Mouse (Mus musculus) hindlimb bud, embryonic 11.5 days (tissue): Measurements from ENCODE around the gene Cyp2d11.

Experiments
- DNase-seq: peaks from one replicate; pipeline ENCODE4 v3.0.0-alpha.2; 2012; ENCODE audit warnings: low read depth, low spot score; ENCODE audit errors: extremely low spot score

Gene Cyp2d11

GRCm38 (mm10) chr15:82353078-82353744, 40.6 kb downstream of the Cyp2d11 start:
- no peak for DNase-seq

- no peak for DNase-seq
These were observed 42.3 kb downstream of the Cyp2d11 start for GRCm38 (mm10) chr15:82351480-82351879.

GRCm38 (mm10) chr15:82350349-82350748, 43.5 kb downstream of the Cyp2d11 start:
- no peak for DNase-seq

GRCm38 (mm10) chr15:82348999-82349341, 44.9 kb downstream of the Cyp2d11 start:
- no peak for DNase-seq

GRCm38 (mm10) chr15:82348258-82348998, 45.4 kb downstream of the Cyp2d11 start:
- no peak for DNase-seq

GRCm38 (mm10) chr15:82347852-82348251, 46.0 kb downstream of the Cyp2d11 start:
- no peak for DNase-seq

GRCm38 (mm10) chr15:82347303-82347676, 46.5 kb downstream of the Cyp2d11 start:
- no peak for DNase-seq

- DNase-seq: no peak
These were observed 47.1 kb downstream of the Cyp2d11 start for GRCm38 (mm10) chr15:82346580-82347302.

GRCm38 (mm10) chr15:82345820-82346470, 47.9 kb downstream of the Cyp2d11 start:
- DNase-seq: peak; percentile 99

GRCm38 (mm10) chr15:82344971-82345370, 48.9 kb downstream of the Cyp2d11 start:
- DNase-seq: no peak

- no peak for DNase-seq
These were observed 50.2 kb downstream of the Cyp2d11 start for GRCm38 (mm10) chr15:82343368-82344287.

GRCm38 (mm10) chr15:82342543-82342935, 51.3 kb downstream of the Cyp2d11 start:
- no peak for DNase-seq

GRCm38 (mm10) chr15:82341675-82342542, 51.9 kb downstream of the Cyp2d11 start:
- DNase-seq: no peak

- no peak for DNase-seq
These were observed 52.8 kb downstream of the Cyp2d11 start for GRCm38 (mm10) chr15:82341036-82341501.

- no peak for DNase-seq
These were observed 53.3 kb downstream of the Cyp2d11 start for GRCm38 (mm10) chr15:82340414-82341035.

GRCm38 (mm10) chr15:82339634-82340254, 54.1 kb downstream of the Cyp2d11 start:
- no peak for DNase-seq
